Mouse (Mus musculus) heart, postnatal 10 days (tissue): ENCODE results near the gene Tspan5. TPM values are rescaled to one million over a fixed set of nuclear protein-coding genes. Genes with fewer than 3 reads are reported as not detected.

ENCODE experiments used
- DNase-seq, 2 experiments: peaks; one replicate each; pipeline ENCODE4 v3.0.0; 2021
- intact Hi-C: fragments of 180-260 bp; cut with DNase I; formaldehyde crosslinking; loops from one replicate; pipeline ENCODE4 v1.15.1; 2025
- total RNA-seq, 2 experiments: library from RNA; stranded (reverse); gene quantifications; 2 replicates each; pipeline ENCODE4 v1.2.3; 2021

Gene Tspan5
- total RNA-seq, 2 experiments from 2014 or later: 12.4 to 13.7 TPM

DNA sequence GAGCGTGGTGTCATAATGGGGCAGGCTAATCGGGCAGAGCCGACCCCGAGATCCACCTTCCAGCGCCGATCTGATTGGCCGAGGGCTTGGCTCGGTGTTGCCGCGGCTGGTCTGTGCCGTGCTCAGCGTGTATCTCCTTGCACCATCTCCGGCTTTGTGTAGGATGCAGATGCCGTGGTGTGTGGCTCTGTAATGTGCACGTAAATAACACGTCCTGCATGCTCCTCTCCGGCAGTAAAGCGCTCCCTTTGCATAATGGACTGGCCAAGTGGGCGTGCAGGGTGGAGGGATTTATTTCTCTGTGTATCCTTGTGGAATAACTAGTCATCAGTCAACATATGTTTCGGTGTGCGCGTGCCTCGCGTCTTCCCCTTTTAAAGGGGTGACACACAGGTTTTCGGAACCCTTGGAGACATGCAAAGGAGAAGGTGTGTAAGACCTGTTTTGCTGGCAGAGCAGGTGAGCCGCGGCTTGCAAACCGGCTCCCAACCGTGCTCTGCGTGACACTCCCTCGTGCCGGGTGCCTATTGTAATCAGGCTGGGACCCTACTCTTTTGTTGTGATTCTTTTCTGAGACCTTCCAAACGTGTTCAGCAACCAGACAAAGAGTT, 1.2 kb downstream of the Tspan5 start:
- intact Hi-C loops: loop anchor here (5.0 to 10.0 kb wide), 4 partner anchors 69 to 332 kb away; partner anchors contain the start of gene Rap1gds1
- peak; percentile 50 to 54 for DNase-seq

DNA sequence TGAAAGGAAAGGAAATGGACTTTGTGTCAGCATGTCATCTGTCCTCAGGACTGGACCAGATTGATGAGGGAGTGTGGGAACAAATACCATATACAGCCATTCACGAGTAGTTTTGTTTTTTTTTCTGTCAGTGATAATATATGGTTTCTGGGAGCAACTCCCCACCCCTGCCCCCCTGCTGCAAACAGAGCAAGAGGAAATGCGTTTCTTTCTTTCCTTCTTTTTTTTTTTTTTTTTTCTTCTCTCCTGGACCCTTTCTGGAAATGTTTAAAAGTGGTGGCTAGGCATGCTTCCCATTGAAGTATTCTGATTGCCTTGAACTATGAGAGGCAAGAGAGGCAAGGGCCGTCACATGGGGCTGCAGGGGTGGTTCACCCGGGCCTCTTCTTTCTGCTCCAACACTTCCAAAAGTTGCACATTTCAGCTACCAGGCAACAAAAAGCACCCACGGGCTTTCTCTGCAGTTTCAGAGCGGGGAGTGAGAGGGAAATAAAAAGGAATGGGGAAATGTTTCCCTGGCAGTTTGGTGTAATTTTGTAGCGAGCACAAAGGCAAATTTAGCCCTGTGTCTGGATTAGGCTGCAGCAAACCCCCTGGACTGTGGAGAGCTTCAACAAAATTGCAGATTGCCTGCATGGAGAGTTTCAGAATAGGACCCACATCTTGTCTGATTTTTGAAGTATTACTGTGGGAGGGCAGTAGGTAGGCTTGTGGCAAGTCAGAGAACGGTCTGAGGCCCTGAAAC, 2.2 kb downstream of the Tspan5 start:
- intact Hi-C loops: loop anchor here (5.0 to 10.0 kb wide), 4 partner anchors 68 to 331 kb away; partner anchors contain the start of gene Rap1gds1
- DNase-seq: no peak

DNA sequence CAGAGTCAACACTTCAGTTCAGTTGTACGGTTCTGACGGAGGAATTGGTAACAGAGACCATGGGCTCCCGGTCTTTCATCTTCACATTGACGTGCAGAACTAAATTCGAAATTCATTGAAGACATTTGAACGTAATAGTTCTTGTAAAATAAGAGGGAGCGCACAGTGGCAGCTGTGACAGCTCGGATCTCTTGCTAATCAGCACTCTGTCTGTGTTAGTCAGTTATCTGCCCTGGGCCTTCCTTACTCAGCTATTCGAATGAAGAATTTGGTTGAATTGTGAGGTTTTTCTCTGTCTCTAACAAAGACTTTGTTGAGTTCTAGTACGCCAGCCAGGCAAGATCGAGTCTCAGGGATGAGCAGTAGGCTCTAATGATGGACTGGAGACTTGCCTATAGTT, 3.1 kb downstream of the Tspan5 start:
- DNase-seq: no peak
- intact Hi-C loops: loop anchor here (10.0 kb wide), 1 partner anchor 330 kb away; the partner anchor contains the start of gene Rap1gds1

DNA sequence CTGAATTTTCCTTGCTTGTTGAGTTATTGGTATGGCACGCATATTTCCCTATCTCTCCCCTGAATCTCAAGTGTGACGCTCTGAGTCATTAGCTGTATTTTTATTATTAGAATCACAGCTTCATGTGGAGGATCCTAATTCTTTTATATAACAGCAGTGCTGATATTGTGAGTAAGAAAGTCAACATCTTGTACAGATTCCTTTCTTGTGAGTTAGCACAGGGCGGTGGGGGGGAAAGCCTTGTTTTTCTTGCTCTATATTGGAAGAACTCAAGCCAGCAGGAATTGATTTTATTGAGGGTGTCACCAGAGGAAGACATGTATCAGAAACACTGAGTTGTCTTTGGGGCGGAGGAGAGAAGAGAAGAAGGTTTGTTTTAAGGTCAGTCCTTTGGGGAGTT, 3.6 kb downstream of the Tspan5 start:
- intact Hi-C loops: loop anchor here (10.0 kb wide), 1 partner anchor 329 kb away; the partner anchor contains the start of gene Rap1gds1
- no peak for DNase-seq

DNA sequence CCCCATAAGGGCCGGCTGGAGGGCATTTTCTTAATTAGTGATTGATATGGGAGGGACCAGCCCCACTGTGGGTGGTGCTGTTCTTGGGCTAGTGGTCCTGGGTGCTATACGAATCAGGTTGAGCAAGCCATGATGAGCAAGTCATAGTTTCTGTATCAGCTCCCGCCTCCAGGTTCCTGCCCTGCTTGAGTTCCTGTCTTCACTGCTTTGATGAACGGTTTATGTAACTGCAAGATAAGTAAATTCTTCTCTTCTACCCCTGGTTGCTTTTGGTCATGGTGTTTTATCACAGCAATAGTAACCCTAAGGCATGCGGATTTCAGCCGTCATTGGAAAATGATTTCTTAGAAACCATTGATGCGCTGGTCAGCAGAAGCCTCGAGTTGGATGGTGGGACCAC, 4.6 kb downstream of the Tspan5 start:
- intact Hi-C loops: loop anchor here (10.0 kb wide), 1 partner anchor 328 kb away; the partner anchor contains the start of gene Rap1gds1

DNA sequence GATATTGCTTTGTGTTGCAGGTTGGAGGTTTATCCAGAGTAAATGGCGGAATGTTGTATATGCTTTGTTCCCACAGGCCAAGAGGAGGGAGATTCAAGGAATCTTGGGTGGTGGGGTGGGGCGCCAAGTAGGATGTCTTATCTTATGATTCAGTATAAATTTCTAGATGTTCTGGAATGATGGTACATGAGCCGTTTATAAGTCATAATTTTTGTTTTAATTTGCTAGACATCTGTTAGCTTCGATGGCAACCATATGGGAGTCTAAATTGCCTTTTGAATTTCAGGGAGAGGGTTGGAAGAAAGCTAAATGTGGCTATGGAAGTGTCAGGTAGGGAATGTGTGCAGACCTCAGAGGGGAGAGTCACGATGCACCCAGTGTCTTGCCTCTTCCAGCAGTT, 5.0 kb downstream of the Tspan5 start:
- DNase-seq: no peak
- intact Hi-C loops: loop anchor here (10.0 kb wide), 1 partner anchor 328 kb away; the partner anchor contains the start of gene Rap1gds1

More for the DNA sequence above, 4.6 kb downstream of the Tspan5 start:
- no peak for DNase-seq

DNA sequence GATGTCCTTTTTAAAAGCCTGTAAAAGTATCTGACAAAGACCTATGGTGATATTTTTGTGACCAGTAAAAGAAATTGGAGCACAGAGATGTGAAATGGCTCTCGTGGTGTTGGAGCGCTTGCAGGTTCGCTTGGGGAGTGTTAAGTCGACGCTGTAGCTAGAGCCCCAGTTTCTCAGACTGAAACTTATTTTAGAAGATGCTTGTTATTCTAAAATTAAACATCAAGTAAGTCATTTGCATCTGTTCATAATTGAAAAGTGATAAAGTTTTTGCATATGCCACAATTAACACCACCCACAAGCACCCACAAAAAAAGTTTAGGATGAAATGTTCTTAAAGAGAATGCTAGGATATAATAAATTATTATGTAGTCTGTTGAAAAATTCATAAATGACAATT, 6.0 kb downstream of the Tspan5 start:
- intact Hi-C loops: loop anchor here (10.0 kb wide), 1 partner anchor 327 kb away; the partner anchor contains the start of gene Rap1gds1
- no peak for DNase-seq

DNA sequence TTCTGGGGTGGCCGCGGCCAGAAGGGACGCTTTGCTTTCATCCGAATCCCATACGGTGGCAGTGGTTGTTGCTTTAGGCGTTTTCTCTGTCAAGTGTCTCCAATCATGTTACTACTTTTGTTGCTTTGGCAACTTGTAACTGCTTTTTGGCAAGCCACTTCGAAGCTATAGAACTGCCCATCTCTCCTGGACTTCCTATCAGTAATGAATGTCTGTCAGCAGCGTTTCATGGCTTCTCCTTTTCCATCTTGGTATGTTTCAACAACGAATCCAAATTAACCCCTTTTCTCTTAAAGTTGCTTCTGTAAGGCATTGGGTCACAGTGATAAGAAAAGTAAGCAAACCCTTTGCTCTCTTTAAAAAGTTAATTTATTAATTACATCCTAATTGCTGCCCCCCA, 7.7 kb downstream of the Tspan5 start:
- no peak for DNase-seq

DNA sequence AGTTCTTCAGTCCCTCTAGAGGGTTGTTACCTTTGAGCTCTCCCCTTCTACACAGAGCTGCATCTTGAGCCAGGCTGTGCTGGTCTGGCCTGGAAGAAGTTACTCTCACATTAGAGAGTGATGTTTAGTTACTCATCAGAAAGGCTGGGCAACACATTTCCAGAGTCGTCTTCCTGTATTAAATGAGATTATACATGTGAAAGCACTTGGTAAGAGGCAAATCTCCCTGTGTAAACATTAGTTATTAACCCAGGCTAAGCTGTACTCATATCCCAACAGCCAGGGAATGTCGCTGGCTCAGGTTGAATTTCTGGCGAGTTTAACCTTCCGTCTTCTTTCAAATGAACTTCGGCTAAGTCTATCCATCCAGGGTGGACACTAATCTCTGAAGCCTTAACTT, 9.3 kb downstream of the Tspan5 start:
- intact Hi-C loops: no loop called here
- no peak for DNase-seq

More for the DNA sequence above, 7.7 kb downstream of the Tspan5 start:
- intact Hi-C loops: loop anchor here (10.0 kb wide), 1 partner anchor 325 kb away; the partner anchor contains the start of gene Rap1gds1

DNA sequence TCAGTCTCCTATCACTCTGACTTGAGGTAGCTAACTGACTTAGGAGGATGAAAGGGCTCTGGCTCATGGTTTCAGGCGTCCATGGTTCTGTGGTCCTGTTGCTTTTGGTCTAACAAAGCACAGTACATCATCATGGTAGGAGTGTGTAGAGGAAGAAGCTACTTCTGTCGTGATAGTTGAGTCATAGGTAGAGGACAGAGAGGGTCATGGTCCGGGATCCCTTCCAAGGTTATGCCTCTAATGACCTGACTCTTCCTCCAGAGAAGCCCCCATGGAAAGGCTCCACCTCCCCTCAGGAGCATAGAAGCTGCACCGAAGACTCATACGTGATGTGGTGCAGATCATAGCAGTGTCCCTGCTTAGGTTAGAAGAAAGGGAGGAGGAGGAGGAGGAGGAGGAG, 10.1 kb downstream of the Tspan5 start:
- DNase-seq: no peak
- intact Hi-C loops: no loop called here

DNA sequence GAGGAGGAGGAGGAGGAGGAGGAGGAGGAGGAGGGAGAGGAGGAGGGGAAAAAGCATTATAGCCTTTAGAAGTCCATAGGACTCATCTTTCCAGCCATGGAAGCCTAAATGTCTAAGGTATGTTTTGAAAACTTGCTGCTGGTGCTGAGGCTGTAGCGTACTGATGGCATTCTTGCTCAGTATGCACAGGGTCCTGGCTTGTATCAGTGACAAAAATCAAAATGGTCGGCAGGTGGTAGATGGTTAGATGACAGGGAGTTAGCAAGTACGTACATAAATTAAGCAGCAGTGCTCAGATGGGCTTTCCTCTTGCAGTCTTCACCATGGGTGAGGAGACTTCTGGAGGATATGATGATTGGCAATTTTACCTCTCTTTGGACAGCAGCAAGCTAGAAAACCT, 10.8 kb downstream of the Tspan5 start:
- DNase-seq: no peak
- intact Hi-C loops: no loop called here

DNA sequence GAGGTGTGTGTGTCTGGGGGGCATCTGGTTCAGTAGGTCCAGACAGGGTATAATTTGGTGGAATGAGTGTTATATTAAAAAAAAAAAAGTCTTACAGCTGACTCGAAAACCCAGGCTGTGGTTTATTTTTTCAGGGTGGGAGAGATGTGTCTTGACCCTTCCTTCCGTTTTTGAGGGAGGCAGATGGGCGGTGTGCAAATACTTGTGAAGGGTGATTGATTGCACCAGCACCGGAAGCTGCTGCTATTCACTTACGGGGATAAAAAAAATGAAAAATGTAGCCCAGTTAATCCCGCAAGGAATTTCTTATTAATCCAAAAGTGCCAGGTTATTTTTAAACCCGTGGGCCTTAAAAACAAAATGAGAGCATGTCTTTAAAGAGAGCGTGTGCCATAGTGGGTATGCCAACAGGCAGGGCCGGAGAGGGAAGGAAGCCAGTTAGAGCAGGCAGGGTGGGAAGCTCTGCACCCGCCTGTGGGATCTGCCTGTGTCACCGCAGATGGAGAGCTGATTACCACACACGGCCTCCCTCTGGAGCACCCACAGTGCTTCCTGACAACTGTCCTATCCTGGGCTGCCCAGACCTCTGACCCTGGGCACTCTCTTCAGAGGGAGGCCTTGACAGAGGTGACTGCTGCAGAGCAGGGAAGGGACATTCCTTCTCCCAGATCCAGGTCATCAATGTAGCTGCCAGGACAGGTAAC, 11.3 kb downstream of the Tspan5 start:
- DNase-seq: no peak
- intact Hi-C loops: no loop called here

DNA sequence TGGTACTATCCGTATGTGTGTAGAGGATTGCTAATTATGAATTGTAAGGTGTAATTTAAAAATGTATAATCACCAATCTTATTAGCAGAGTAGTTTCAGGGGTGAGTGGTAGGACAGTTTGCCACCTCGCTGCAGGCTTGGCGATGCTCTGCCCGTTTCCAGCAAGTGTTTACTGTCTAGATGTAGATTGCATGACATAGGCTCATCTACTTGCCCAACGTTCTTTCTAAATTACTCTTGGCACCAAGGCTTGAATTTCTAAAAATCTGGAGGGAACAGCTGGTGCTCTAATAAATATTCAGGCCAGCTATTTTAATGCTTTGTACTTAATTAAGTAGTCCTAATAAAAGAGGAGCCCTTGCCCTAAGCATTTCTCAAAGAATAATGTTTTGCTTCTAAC, 12.3 kb downstream of the Tspan5 start:
- intact Hi-C loops: no loop called here
- DNase-seq: no peak

DNA sequence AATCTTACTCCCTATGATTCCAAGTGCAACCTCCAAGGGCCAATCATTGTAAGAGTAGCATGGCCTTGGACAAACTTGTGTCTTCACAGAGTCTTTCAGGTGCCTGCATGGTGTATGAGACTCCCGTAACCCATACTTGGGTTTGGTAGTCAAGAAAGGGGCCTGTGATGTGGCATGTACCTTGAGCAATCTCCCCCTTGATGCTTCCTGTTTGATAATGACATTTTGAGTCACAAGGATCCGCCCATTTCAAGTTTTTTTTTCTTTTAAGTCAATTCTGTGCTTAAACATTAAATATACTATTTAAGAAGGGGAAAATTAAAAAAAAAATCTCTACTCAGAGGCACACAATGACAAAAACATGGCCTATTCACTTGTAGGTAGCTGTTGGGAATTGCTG, 15.3 kb downstream of the Tspan5 start:
- no peak for DNase-seq

DNA sequence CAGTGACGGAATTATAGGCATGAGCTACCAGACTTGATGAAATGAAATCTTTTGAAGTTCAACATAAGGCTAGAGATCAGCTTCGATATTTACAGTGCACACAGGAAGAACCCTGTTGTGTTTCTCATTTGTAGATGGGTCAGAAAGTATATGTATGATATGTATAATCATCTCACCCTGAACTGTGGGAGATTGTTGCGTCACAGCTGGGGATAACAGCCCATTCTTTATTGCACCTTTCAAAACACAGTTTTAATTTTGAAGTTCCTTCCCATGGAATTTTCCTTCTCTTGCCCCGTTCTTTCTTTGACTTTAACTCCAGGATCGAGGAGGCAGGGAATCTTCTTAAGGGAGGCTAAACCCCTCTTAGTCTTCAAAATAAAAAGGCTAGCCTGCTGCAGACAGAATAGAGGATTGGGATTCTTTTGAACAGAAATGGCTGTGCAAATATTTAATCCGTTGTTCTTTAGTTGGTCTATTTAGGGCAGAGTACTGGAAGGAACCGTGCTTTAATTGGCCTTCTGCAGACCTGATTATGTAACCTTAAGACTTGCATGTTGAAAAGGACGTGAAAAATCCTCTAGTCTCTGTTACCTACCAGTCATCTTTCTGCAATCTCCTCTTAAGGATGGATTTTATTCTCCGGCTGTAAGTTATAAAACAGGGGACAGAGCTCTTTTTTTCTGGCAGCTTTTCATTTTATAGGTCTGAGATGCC, 18.1 kb downstream of the Tspan5 start:
- intact Hi-C loops: no loop called here
- DNase-seq: no peak

More for the DNA sequence above, 15.3 kb downstream of the Tspan5 start:
- intact Hi-C loops: no loop called here

DNA sequence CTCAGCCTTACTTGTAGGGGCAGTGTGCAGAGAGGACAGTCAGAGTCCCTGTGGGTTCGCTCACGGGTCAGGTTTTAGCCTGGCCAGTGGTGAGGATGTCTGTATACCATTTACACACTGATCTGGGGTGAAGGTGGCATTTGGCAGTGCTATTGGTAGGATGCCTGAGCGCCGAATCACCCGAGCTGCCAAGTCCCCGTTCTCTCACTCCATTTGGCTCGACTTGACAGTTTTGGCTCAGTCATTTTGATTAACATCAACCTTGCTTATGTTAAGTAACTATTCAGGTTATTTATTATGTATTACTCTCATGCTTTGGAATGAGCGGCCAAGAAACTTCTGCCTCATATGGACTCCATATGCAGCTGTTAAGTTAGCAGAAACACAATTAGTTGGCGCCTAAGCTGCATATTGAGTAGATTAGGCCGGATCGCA, 18.7 kb downstream of the Tspan5 start:
- intact Hi-C loops: no loop called here

DNA sequence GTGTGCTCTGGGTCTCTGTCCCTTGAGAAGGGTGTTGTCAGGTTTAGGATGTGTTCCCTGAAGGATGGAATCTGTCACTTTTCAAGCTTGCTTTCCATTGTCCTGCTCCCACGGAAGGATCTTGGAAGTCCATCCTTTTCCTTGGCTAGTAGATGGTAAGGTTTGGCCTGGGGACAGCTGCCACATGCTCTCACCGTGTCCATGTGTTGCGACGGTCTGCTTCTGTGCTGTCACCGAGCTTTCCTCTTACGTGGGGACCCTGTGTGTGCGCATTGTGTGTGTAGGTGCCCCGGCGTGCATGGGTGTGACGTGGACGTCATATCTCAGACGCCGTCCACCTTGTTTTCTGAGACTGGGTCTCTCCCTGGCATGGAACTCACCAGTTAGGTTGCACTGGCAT, 19.5 kb downstream of the Tspan5 start:
- intact Hi-C loops: no loop called here
- no peak for DNase-seq

More for the DNA sequence above, 18.7 kb downstream of the Tspan5 start:
- DNase-seq: no peak

DNA sequence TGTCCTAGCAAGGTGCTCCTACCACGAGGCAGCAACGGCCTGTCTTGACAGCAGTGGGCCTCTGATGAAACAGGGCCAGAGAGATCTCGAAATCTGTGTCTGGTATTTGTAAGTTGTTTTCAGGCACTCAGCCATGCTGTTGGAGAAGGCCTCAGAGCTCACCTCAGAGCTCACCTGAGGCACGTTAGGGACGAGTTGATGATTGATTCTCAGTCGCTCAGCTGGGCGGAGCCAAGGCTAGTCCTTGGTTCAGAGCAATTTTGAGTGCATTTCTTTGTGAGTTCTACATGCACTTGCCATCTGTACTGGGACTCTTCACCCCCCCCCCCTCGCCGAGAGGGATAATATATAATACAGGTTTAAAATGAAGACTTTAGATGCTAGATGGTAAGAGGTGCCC, 21.9 kb downstream of the Tspan5 start:
- intact Hi-C loops: no loop called here
- DNase-seq: no peak

DNA sequence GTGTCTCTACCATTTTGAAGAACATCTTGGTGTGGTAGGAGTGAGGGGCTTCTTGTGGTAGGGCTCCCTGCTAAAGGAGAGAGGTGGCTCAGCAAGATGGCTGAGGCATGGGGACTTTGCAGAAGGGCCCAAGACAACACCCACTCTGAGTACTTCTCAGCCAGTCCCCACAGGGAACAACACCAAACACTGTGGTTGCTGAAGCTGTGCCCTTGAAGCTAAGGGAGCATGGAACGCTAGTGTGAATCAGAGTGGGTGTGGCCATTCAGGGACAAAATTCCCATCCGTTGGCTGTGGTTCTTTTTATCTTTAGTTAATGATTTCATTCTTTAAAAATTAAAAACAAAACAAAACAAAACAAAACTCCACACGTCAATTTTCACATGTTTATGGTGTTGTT, 22.8 kb downstream of the Tspan5 start:
- no peak for DNase-seq
- intact Hi-C loops: no loop called here

DNA sequence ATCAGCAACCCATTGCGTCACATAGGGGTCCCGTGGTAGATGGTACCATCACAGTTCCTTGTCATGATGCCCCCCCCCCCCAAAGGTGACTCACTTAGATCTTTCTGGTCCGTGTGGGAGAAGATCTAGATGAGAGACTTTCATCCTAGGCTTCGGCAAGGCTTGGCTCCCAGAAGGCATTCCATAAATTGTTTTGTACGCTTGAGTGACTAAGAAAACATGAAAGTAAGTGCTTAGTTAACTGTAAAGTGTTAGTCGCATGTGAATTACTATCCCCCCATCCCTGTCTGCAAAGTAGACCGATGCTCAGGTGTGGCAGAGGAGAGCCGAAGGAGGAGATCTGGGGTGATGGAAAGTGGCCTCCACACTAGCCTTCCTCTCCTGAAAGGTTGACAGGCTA, 25.0 kb downstream of the Tspan5 start:
- intact Hi-C loops: no loop called here
- no peak for DNase-seq
